Mouse (Mus musculus) forebrain, embryonic 14.5 days (tissue): Measurements from ENCODE around the gene Cmas. TPM values are rescaled to one million over a fixed set of nuclear protein-coding genes. Genes with fewer than 3 reads are reported as not detected.

Experiments used
- polyA plus RNA-seq: library from polyadenylated mRNA; unstranded; fragments of >200 nt; fragmentation: Nextera tagmentation; extraction: Ambion mirVana; gene quantifications from 2 replicates; pipeline ENCODE4 v1.2.1, GENCODE M21; 2014

The Cmas gene
- polyA plus RNA-seq, 1 experiment from 2014 or later, result 173 TPM

Other genes starting within 250 kb of the Cmas start
- 544 and 576 TPM in 2 replicates for gene Ldhb, start 248.7 kb upstream of the Cmas start, polyA plus RNA-seq
- 15.0 TPM in 2 replicates for gene Kcnj8, start 185.1 kb upstream of the Cmas start, polyA plus RNA-seq
- gene Abcc9, start 54.4 kb upstream of the Cmas start, polyA plus RNA-seq, result 1.9 and 2.9 TPM in 2 replicates
- gene Sult6b2, start 47.8 kb downstream of the Cmas start, polyA plus RNA-seq, result 0.18 TPM in 1 of 2 replicates, not detected in the other
- 4.1 and 4.7 TPM in 2 replicates for gene St8sia1, start 207.8 kb downstream of the Cmas start, polyA plus RNA-seq